Mouse (Mus musculus): ENCODE results near the gene Sgms1. TPM values are rescaled to one million over a fixed set of nuclear protein-coding genes. Genes with fewer than 3 reads are reported as not detected.
A peak's percentile ranks its signal among the peaks of the same experiment; 100 is the strongest.

Sgms1 gene
- polyA plus RNA-seq, 1 experiment from 2014 or later = 43.0 TPM

GRCm38 (mm10) chr19:32216710-32217109 lies 172.8 kb downstream of the Sgms1 start:
- no peak overlapping the region for H3K9ac ChIP-seq (ENCODE audit: low read length)
- no peak for ATAC-seq (ENCODE audit: insufficient read depth, low FRiP score)
- H3K4me1 ChIP-seq (ENCODE audit: control insufficient read depth, insufficient read depth, low read length) = peaks cover 4% of the 10 kb centered on the region; the same call in 1 of the 2 replicates
- H3K27ac ChIP-seq (ENCODE audit: low read length) = no peak overlapping the region
- WGBS = 94% methylated on average over 2 of the region's 2 CpGs
- no peaks in the 10 kb centered on the region for H3K9me3 ChIP-seq (replicated peaks; ENCODE audit: control insufficient read depth, low read length)
- no peak overlapping the region for H3K4me2 ChIP-seq (ENCODE audit: low read depth, low read length)
- no peaks in the 10 kb centered on the region for H3K36me3 ChIP-seq (ENCODE audit: control insufficient read depth, insufficient read depth, low read length)
- H3K4me3 ChIP-seq (replicated peaks; ENCODE audit: low read length) = no peak overlapping the region
- H3K27me3 ChIP-seq (ENCODE audit: control insufficient read depth, insufficient read depth, low read length) = no peaks in the 10 kb centered on the region

- no peak overlapping the region for H3K4me3 ChIP-seq (replicated peaks; ENCODE audit: low read length)
- WGBS = 53% methylated on average over 12 of the region's 12 CpGs
- H3K27ac ChIP-seq (ENCODE audit: low read length) = no peak overlapping the region; the same call in 1 of the 2 replicates
- H3K4me2 ChIP-seq (ENCODE audit: low read depth, low read length) = no peak overlapping the region
- no peak for ATAC-seq (ENCODE audit: insufficient read depth, low FRiP score)
- H3K27me3 ChIP-seq (ENCODE audit: control insufficient read depth, insufficient read depth, low read length) = no peaks in the 10 kb centered on the region
- H3K9ac ChIP-seq (ENCODE audit: low read length) = no peak overlapping the region
- H3K36me3 ChIP-seq (ENCODE audit: control insufficient read depth, insufficient read depth, low read length) = no peaks in the 10 kb centered on the region
- peaks cover 10% of the 10 kb centered on the region for H3K4me1 ChIP-seq (ENCODE audit: control insufficient read depth, insufficient read depth, low read length)
- no peaks in the 10 kb centered on the region for H3K9me3 ChIP-seq (replicated peaks; ENCODE audit: control insufficient read depth, low read length)
Measured at GRCm38 (mm10) chr19:32214905-32215806, 174.4 kb downstream of the Sgms1 start.

- ATAC-seq (ENCODE audit: insufficient read depth, low FRiP score) = no peak
- no peaks in the 10 kb centered on the region for H3K27me3 ChIP-seq (ENCODE audit: control insufficient read depth, insufficient read depth, low read length)
- no peak overlapping the region for H3K9ac ChIP-seq (ENCODE audit: low read length)
- 81% methylated on average over 3 of the region's 3 CpGs for WGBS
- H3K27ac ChIP-seq (ENCODE audit: low read length) = no peak overlapping the region
- H3K4me3 ChIP-seq (replicated peaks; ENCODE audit: low read length) = no peak overlapping the region
- no peak overlapping the region for H3K4me2 ChIP-seq (ENCODE audit: low read depth, low read length)
- no peaks in the 10 kb centered on the region for H3K36me3 ChIP-seq (ENCODE audit: control insufficient read depth, insufficient read depth, low read length)
- no peaks in the 10 kb centered on the region for H3K9me3 ChIP-seq (replicated peaks; ENCODE audit: control insufficient read depth, low read length)
- peaks cover 17% of the 10 kb centered on the region for H3K4me1 ChIP-seq (ENCODE audit: control insufficient read depth, insufficient read depth, low read length)
Measured at GRCm38 (mm10) chr19:32213577-32213976, 175.9 kb downstream of the Sgms1 start.

GRCm38 (mm10) chr19:32211293-32211585 lies 178.3 kb downstream of the Sgms1 start:
- Histone ChIP-seq H3K27me3 (ENCODE audit: control insufficient read depth, insufficient read depth, low read length) (no peaks in the 10 kb centered on the region), H3K4me2 (ENCODE audit: low read depth, low read length) (peak overlapping the region; percentile 64), H3K4me1 (ENCODE audit: control insufficient read depth, insufficient read depth, low read length) (peaks cover 17% of the 10 kb centered on the region), H3K9me3 (replicated peaks; ENCODE audit: control insufficient read depth, low read length) (no peaks in the 10 kb centered on the region), H3K9ac (ENCODE audit: low read length) (peak overlapping the region; percentile 73; the same call in 1 of the 2 replicates), H3K36me3 (ENCODE audit: control insufficient read depth, insufficient read depth, low read length) (no peaks in the 10 kb centered on the region), H3K4me3 (replicated peaks; ENCODE audit: low read length) (peak overlapping the region; percentile 54), H3K27ac (ENCODE audit: low read length) (peak overlapping the region; percentile 93)
- peak; percentile 15; the same call in 1 of the 2 replicates for ATAC-seq (ENCODE audit: insufficient read depth, low FRiP score)

- peak overlapping the region; percentile 54 for H3K4me3 ChIP-seq (replicated peaks; ENCODE audit: low read length)
- peak; percentile 99 for ATAC-seq (ENCODE audit: insufficient read depth, low FRiP score)
- H3K9ac ChIP-seq (ENCODE audit: low read length) = peak overlapping the region; percentile 73
- peak overlapping the region; percentile 93 for H3K27ac ChIP-seq (ENCODE audit: low read length)
- peak overlapping the region; percentile 64 for H3K4me2 ChIP-seq (ENCODE audit: low read depth, low read length)
- H3K4me1 ChIP-seq (ENCODE audit: control insufficient read depth, insufficient read depth, low read length) = peaks cover 17% of the 10 kb centered on the region
- H3K36me3 ChIP-seq (ENCODE audit: control insufficient read depth, insufficient read depth, low read length) = no peaks in the 10 kb centered on the region
- WGBS = 3% methylated on average over 34 of the region's 34 CpGs
- H3K27me3 ChIP-seq (ENCODE audit: control insufficient read depth, insufficient read depth, low read length) = no peaks in the 10 kb centered on the region
- no peaks in the 10 kb centered on the region for H3K9me3 ChIP-seq (replicated peaks; ENCODE audit: control insufficient read depth, low read length)
Measured at GRCm38 (mm10) chr19:32210450-32211292, 178.8 kb downstream of the Sgms1 start.

GRCm38 (mm10) chr19:32210099-32210449 lies 179.4 kb downstream of the Sgms1 start:
- Histone ChIP-seq H3K4me1 (ENCODE audit: control insufficient read depth, insufficient read depth, low read length) (peaks cover 15% of the 10 kb centered on the region), H3K4me3 (replicated peaks; ENCODE audit: low read length) (peak overlapping the region; percentile 54), H3K9me3 (replicated peaks; ENCODE audit: control insufficient read depth, low read length) (no peaks in the 10 kb centered on the region), H3K9ac (ENCODE audit: low read length) (peak overlapping the region; percentile 73), H3K27me3 (ENCODE audit: control insufficient read depth, insufficient read depth, low read length) (no peaks in the 10 kb centered on the region), H3K36me3 (ENCODE audit: control insufficient read depth, insufficient read depth, low read length) (no peaks in the 10 kb centered on the region), H3K4me2 (ENCODE audit: low read depth, low read length) (peak overlapping the region; percentile 64), H3K27ac (ENCODE audit: low read length) (peak overlapping the region; percentile 93)
- 18% methylated on average over 5 of the region's 5 CpGs for WGBS
- no peak for ATAC-seq (ENCODE audit: insufficient read depth, low FRiP score)

- H3K36me3 ChIP-seq (ENCODE audit: control insufficient read depth, insufficient read depth, low read length) = no peaks in the 10 kb centered on the region
- no peak overlapping the region for H3K4me3 ChIP-seq (replicated peaks; ENCODE audit: low read length)
- no peak overlapping the region for H3K4me2 ChIP-seq (ENCODE audit: low read depth, low read length)
- H3K27ac ChIP-seq (ENCODE audit: low read length) = peak overlapping the region; percentile 18; the same call in 1 of the 2 replicates
- 64% methylated on average over 12 of the region's 12 CpGs for WGBS
- no peaks in the 10 kb centered on the region for H3K27me3 ChIP-seq (ENCODE audit: control insufficient read depth, insufficient read depth, low read length)
- ATAC-seq (ENCODE audit: insufficient read depth, low FRiP score) = no peak
- H3K9me3 ChIP-seq (replicated peaks; ENCODE audit: control insufficient read depth, low read length) = no peaks in the 10 kb centered on the region
- H3K4me1 ChIP-seq (ENCODE audit: control insufficient read depth, insufficient read depth, low read length) = peaks cover 9% of the 10 kb centered on the region; the same call in 1 of the 2 replicates
- no peak overlapping the region for H3K9ac ChIP-seq (ENCODE audit: low read length)
Measured at GRCm38 (mm10) chr19:32202131-32203114, 187.1 kb downstream of the Sgms1 start.

GRCm38 (mm10) chr19:32199861-32200574 lies 189.5 kb downstream of the Sgms1 start:
- no peak for ATAC-seq (ENCODE audit: insufficient read depth, low FRiP score)
- no peak overlapping the region for H3K4me2 ChIP-seq (ENCODE audit: low read depth, low read length)
- no peaks in the 10 kb centered on the region for H3K27me3 ChIP-seq (ENCODE audit: control insufficient read depth, insufficient read depth, low read length)
- 63% methylated on average over 4 of the region's 4 CpGs for WGBS
- H3K4me1 ChIP-seq (ENCODE audit: control insufficient read depth, insufficient read depth, low read length) = peaks cover 16% of the 10 kb centered on the region; the same call in 1 of the 2 replicates
- no peak overlapping the region for H3K9ac ChIP-seq (ENCODE audit: low read length)
- no peak overlapping the region for H3K27ac ChIP-seq (ENCODE audit: low read length)
- no peaks in the 10 kb centered on the region for H3K36me3 ChIP-seq (ENCODE audit: control insufficient read depth, insufficient read depth, low read length)
- no peaks in the 10 kb centered on the region for H3K9me3 ChIP-seq (replicated peaks; ENCODE audit: control insufficient read depth, low read length)
- no peak overlapping the region for H3K4me3 ChIP-seq (replicated peaks; ENCODE audit: low read length)
